Mouse (Mus musculus) heart, postnatal 0 days (tissue): Measurements from ENCODE around the gene Otulinl. TPM values are rescaled to one million over a fixed set of nuclear protein-coding genes. Genes with fewer than 3 reads are reported as not detected.

Source experiments
- ATAC-seq: fragments of 200-750 bp; cut with Nextera tagmentation; 2 replicates; pipeline ENCODE4 v1.8.0; 2017; ENCODE audit warnings: low read depth, moderate number of reproducible peaks, moderate library complexity; ENCODE audit not compliant: insufficient read depth
- DNase-seq: peaks from one replicate; pipeline ENCODE4 v3.0.0-alpha.2; 2016; ENCODE audit warnings: low spot score
- H3K27ac ChIP-seq: fragments of 300-500 bp; sonication (generic); 2 replicates; pipeline ENCODE4 v1.5.1; 2014; ENCODE audit warnings: low read depth, mild to moderate bottlenecking
- H3K27me3 ChIP-seq: fragments of 300-500 bp; sonication (generic); 2 replicates; pipeline ENCODE4 v1.6.1; 2014; ENCODE audit warnings: low read length, mixed read lengths; ENCODE audit not compliant: control insufficient read depth, insufficient read depth
- H3K36me3 ChIP-seq: fragments of 300-500 bp; sonication (generic); replicated peaks from 2 replicates; pipeline ENCODE4 v1.6.1; 2014; ENCODE audit warnings: low read length, mixed read lengths; ENCODE audit not compliant: control insufficient read depth, insufficient read depth
- H3K4me1 ChIP-seq: fragments of 300-500 bp; sonication (generic); 2 replicates; pipeline ENCODE4 v1.6.1; 2014; ENCODE audit warnings: antibody characterized with exemption; ENCODE audit not compliant: control insufficient read depth, insufficient read depth
- H3K4me2 ChIP-seq: fragments of 300-500 bp; sonication (generic); 2 replicates; pipeline ENCODE4 v1.6.1; 2014; ENCODE audit warnings: low read depth, mild to moderate bottlenecking, low read length, moderate library complexity
- H3K4me3 ChIP-seq: fragments of 300-500 bp; sonication (generic); 2 replicates; pipeline ENCODE4 v1.5.1; 2014; ENCODE audit warnings: low read depth, low read length
- H3K9ac ChIP-seq: fragments of 300-500 bp; sonication (generic); replicated peaks from 2 replicates; pipeline ENCODE4 v1.6.1; 2014; ENCODE audit warnings: low read depth, low read length, mixed read lengths
- H3K9me3 ChIP-seq: fragments of 300-500 bp; sonication (generic); replicated peaks from 2 replicates; pipeline ENCODE4 v1.6.1; 2016; ENCODE audit warnings: low read length; ENCODE audit not compliant: control insufficient read depth
- CTCF ChIP-seq: IDR thresholded peaks from 2 replicates; pipeline ENCODE4 v1.5.1; 2016; ENCODE audit warnings: antibody characterized with exemption, control low read depth, low read depth
- EP300 ChIP-seq: IDR thresholded peaks from 2 replicates; pipeline ENCODE4 v1.6.1; 2016; ENCODE audit warnings: antibody characterized with exemption, low read depth
- WGBS: fragments of 180-500 bp; shearing (Covaris S2); extraction: QIAGEN DNeasy Blood & Tissue Kit; methylation state at CpG from one replicate; pipeline ENCODE4 v1.1.7; 2014; 5-methylcytosine and 5-hydroxymethylcytosine counted together
- polyA plus RNA-seq: library from polyadenylated mRNA; unstranded; fragments of >200 nt; fragmentation: Nextera tagmentation; extraction: Ambion mirVana; gene quantifications from 2 replicates; pipeline ENCODE4 v1.2.1, GENCODE M21; 2015
- total RNA-seq: library from RNA; depleted of rRNA; stranded (reverse); fragments of >200 nt; gene quantifications from 2 replicates; pipeline ENCODE4 v1.2.3, GENCODE M21; 2014; ENCODE audit warnings: low replicate concordance

Otulinl gene
- total and polyA plus RNA-seq, 2 experiments from 2014 or later: 3.2 to 15.3 TPM

DNA sequence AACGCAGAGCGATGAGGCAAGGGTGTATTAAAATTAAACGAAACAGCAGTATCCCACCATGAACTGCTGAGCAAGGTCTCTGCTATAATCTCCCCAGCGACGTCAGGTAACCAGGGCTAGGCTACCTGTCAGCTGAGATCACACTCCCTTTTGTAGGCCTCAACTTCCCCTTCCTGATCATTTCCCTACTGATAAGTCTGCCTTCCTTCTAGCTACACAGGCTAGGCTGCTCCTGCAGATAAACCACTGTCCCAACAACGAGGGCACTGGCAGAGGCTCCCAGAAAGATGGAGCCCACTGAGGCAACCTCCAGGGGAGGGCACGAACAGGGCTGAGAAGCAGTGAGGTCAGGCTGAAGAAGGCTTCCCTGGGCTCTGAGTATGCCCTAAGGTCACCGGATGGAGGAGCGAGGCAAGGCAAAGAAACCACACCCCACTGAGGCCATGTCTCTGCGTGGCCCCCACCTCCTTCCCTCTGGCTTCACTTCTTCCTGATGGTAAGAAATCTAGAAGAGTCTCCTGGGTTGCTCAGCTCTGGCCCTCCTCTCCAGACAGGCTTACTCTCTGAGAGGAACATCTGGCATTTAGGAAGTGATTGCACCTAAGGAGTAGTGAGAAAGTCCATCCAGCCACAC is 9.7 kb downstream of the Otulinl start:
- no peaks in the 10 kb centered on the region for H3K4me1 ChIP-seq
- ATAC-seq: no peak
- 78% methylated on average over 10 of the region's 10 CpGs for WGBS
- DNase-seq: no peak
- no peak overlapping the region for H3K4me3 ChIP-seq
- H3K36me3 ChIP-seq: no peaks in the 10 kb centered on the region
- H3K9ac ChIP-seq: no peak overlapping the region
- no peak overlapping the region for H3K4me2 ChIP-seq
- TF ChIP-seq CTCF: no peak
- no peak for TF ChIP-seq EP300
- no peak overlapping the region for H3K27ac ChIP-seq
- H3K27me3 ChIP-seq: no peaks in the 10 kb centered on the region
- H3K9me3 ChIP-seq: no peaks in the 10 kb centered on the region

GRCm38 (mm10) chr15:27670708-27671107 is 10.7 kb downstream of the Otulinl start:
- Histone ChIP-seq H3K27me3 (no peaks in the 10 kb centered on the region), H3K9me3 (no peaks in the 10 kb centered on the region), H3K4me2 (no peak overlapping the region), H3K27ac (peak overlapping the region; percentile 16; the same call in 1 of the 2 replicates), H3K36me3 (no peaks in the 10 kb centered on the region), H3K4me1 (no peaks in the 10 kb centered on the region), H3K4me3 (no peak overlapping the region), H3K9ac (no peak overlapping the region)
- TF ChIP-seq EP300 (no peak), CTCF (no peak)
- 74% methylated on average over 8 of the region's 8 CpGs for WGBS
- ATAC-seq (no peak), DNase-seq (no peak)

- Histone ChIP-seq H3K9ac (no peak overlapping the region), H3K9me3 (no peaks in the 10 kb centered on the region), H3K27me3 (no peaks in the 10 kb centered on the region), H3K27ac (peak overlapping the region; percentile 16; the same call in 1 of the 2 replicates), H3K36me3 (no peaks in the 10 kb centered on the region), H3K4me2 (no peak overlapping the region), H3K4me1 (no peaks in the 10 kb centered on the region), H3K4me3 (no peak overlapping the region)
- ATAC-seq (no peak), DNase-seq (no peak)
- 79% methylated on average over 12 of the region's 12 CpGs for WGBS
- no peak for TF ChIP-seq EP300
Observed at GRCm38 (mm10) chr15:27669931-27670411, 11.4 kb downstream of the Otulinl start.

DNA sequence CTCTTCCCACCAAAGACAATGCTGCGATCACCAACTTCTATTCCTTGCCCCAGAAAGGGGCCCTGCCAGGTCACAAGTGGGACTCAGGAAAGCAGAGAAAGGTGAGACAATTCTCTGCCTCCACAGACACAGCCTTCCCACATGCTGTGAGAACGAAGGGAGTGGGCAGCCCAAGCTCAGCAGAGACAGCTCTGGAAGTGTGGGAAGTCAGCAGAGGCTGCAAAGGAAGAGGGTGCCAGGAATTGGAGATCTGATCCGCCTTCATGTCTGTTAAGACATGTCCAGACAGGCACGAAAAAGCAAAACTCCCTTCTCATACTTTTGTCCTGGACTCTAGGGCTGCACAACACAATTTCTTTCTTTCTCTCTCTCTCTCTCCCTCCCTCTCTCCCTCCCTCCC is 12.1 kb downstream of the Otulinl start:
- Histone ChIP-seq H3K27me3 (no peaks in the 10 kb centered on the region), H3K4me1 (no peaks in the 10 kb centered on the region), H3K9me3 (no peaks in the 10 kb centered on the region), H3K36me3 (no peaks in the 10 kb centered on the region), H3K4me2 (no peak overlapping the region), H3K9ac (no peak overlapping the region), H3K27ac (no peak overlapping the region; the same call in 1 of the 2 replicates), H3K4me3 (no peak overlapping the region)
- 70% methylated on average over 4 of the region's 4 CpGs for WGBS
- TF ChIP-seq CTCF: no peak
- TF ChIP-seq EP300: no peak
- ATAC-seq (no peak), DNase-seq (no peak)

DNA sequence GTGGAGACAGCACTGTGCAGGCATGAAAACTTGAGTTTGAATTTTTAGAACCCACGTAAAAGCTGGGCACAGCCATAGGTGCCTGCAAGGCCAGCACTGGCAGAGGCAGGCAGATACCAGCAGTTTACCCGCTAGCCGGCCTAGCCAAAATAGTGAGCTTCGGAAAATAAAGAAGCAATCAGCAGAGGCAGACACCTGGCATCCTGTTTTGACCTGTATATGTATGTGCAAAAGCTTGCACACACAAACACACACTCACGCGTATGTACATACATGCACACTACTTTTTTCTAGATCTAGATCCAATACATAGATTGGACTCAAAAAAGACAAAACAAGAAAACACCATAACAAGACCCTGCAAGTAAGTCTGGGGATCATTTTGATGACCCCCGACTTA is 12.8 kb downstream of the Otulinl start:
- Histone ChIP-seq H3K4me2 (no peak overlapping the region), H3K4me3 (no peak overlapping the region), H3K4me1 (no peaks in the 10 kb centered on the region), H3K36me3 (no peaks in the 10 kb centered on the region), H3K27me3 (no peaks in the 10 kb centered on the region), H3K27ac (peak overlapping the region; percentile 46; the same call in 1 of the 2 replicates), H3K9me3 (no peaks in the 10 kb centered on the region; the same call in 1 of the 2 replicates), H3K9ac (no peak overlapping the region)
- ATAC-seq (no peak), DNase-seq (no peak)
- TF ChIP-seq CTCF: no peak
- TF ChIP-seq EP300: no peak
- WGBS: 91% methylated on average over 7 of the region's 7 CpGs

DNA sequence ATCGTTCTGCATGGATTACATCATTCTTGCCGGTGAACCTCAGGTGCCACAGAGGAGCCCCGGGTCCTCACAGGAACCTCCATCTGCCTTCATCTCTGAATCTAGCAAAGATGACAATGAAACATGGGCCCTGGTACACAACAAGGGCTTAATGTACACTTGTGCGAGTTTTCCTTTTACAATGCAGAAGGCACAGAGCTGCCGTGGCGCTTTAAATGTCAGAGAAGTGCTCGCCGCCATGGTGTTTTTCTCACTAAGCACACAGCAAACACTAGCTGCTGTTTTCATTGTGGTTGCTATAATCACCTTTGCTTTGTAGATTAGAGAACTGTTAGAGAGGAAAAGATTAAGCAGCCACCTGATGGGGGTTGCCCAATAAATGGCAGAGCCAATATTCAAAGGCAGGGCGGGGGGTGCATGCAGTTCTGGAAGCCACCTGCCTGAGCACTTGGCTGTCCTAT is 13.3 kb downstream of the Otulinl start:
- DNase-seq (no peak), ATAC-seq (no peak)
- Histone ChIP-seq H3K27me3 (no peaks in the 10 kb centered on the region), H3K36me3 (no peaks in the 10 kb centered on the region), H3K9ac (no peak overlapping the region), H3K27ac (no peak overlapping the region), H3K4me2 (no peak overlapping the region), H3K4me3 (no peak overlapping the region), H3K4me1 (no peaks in the 10 kb centered on the region), H3K9me3 (no peaks in the 10 kb centered on the region; the same call in 1 of the 2 replicates)
- WGBS: 79% methylated on average over 9 of the region's 9 CpGs
- TF ChIP-seq CTCF (no peak), EP300 (no peak)
